Mouse (Mus musculus) retina, adult 2 months (tissue): Measurements from ENCODE around the gene Pfdn5.
"Not testable (repeated sequence)": the region's sequence is repeated elsewhere in the genome, so short reads cannot be mapped to it uniquely, and the experiment has no call there.

Source experiments
- DNase-seq: peaks from one replicate; pipeline ENCODE4 v3.0.0-alpha.2; 2012; ENCODE audit warnings: low read depth, low spot score

Gene Pfdn5

DNA sequence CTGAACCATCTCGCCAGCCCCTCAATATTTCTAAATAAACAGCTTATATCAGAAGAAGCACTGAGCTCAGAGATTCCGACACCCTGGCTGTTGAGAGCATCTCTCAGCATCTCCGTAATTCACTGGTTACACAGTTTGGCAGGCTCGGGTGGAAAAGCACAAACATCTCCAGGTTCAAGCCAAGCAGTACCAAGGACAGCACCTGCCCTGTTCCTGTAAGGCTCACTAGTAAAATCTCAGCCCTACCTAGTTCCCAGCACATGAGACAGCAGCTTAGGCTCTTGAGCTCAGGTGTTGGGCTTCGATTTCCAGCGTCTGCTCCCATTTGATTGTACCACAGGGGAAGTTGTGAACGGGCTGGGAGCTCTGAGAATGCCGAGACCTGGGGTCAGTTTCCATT is 9.3 kb downstream of the Pfdn5 start:
- no peak for DNase-seq

DNA sequence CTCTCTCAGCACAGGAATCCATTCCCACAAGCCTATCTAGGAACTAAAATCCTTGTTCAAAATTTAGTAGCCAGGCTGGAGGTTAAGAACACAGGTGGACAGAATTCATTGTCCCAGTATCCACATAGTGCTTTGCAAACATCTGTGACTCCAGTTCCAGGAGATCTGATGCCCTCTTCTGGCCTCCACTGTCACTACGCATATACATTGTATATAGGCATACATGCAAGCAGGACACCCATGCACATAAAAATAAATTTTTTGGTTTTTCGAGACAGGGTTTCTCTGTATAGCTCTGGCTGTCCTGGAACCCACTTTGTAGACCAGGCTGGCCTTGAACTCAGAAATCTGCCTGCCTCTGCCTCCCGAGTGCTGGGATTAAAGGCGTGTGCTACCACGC is 10.0 kb downstream of the Pfdn5 start:
- DNase-seq: not testable (repeated sequence)

DNA sequence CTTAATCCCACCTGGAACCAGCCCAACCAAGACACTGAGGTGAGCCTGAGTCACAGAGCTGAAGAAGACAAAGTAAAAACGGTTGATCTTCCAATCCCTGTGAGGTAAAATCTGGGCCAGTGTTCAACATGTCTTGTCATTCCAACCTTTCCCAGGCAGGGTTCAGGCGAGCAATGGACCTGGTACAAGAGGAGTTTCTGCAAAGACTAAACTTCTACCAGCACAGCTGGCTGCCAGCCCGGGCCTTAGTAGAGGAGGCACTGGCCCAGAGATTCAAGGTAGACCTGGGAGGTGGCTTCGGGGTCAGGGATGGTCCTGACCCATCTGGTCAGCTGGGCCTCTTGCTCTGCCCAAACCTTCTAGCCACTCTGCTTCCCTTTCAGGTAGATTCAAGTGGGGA is 11.0 kb downstream of the Pfdn5 start:
- no peak for DNase-seq

DNA sequence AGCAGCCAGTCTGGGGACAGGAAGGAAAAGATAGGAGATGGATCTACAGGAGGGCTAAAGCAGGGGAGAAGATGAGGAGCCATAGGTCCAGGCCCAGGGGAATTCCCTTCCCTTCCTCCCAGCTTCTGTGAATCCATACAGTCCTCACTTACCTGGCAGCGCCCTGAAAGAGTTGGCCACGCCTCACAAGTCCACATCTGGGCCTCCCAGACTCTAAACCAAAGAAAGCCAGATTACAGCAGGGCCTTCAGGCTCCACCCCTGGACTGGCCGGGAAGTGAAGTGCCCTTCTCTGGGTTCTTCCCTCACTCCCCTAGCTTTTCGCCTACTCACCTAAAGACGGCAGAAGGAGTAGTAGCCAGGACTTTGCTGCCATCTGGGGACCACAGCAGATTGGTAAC is 13.7 kb downstream of the Pfdn5 start:
- no peak for DNase-seq

DNA sequence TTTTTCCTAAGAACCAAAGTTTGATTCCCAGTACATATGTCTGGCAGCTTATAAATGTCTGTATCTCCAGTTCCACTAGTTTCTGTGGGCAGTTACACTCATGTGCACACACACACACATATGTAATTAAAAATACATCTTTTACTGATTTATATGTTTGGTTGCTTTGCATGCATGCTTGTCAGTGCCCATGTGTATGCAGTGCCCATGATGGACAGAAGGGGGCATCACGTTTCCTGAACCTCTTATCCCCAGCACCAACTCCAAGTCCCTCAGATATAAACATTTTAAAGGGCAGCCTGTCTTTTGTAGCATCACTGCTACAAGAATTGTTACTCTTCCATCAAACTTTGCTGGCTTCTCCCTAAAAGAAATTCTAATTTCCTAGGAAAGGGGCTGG is 15.7 kb downstream of the Pfdn5 start:
- no peak for DNase-seq

DNA sequence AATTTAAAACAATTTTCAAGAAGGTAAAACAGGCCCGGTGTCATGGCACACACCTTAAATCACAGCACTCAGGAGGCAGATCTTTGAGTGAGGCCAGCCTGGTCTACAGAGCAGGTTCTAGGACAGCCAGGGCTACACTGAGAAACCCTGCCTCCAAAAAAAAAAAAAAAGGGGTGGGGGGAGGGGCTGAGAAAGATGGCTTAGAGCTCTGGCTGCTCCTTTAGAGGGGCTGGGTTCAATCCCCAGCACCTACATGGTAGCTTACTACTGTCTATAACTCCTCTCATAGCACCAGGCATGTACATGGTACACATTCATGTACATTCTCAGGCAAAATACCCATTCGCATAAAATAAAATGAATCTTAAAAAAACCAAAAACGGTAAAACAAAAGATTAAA is 18.6 kb downstream of the Pfdn5 start:
- no peak for DNase-seq

DNA sequence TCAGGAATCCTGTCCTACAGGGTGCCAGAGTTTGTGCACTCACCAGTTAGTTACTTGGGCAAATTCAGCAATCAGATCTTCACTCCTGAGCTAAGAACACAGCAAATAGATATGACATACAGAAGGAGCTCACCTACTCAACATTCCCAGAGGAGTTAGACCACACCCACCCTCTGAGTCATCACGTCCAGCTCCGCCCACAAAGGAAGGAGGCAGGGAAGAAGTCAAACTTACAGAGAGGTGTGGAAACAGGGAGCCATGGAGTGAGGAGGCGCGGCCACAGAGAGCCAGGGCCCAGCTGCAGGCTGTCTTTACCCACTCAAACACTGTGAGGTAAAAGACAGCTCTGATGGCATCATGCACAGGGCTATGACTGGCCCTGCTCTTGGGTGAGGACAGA is 20.5 kb downstream of the Pfdn5 start:
- DNase-seq: no peak

DNA sequence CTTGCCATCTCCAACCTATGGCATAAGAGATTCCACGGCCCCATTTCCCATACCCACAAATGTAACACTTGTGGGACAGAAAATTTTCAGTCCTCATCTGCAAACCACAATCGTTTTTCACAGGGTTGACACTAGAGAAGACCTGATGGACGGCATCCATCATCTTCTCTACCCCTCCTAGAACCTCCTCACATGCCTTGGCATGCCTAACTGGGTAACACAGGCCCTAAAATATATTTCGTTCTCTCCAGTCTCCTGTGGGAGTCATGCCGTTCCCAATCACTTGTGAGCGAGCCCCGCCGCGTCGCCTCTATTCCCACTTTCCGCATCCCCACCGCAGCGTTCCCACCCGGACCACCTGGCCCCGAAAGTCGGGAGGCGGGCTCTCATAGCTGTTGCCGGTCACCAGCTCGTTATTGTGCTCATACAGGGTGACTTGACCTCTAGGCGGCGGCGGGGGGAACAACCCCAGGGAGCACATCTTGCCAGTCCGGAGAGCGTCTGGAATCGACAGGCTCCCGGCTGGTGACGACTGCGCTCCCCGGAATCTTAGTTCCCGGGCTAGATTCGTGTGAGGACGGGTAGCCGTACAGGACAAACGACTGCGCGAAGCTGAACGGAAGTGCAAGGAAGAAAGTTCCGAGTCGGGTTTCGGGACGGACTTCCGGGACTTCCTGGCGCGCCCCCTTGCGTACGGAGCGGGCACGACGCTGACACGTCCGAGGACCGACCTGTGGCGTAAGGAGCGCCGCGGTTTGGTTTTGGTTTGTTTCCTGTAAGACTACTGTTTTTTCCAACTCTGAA is 24.4 kb downstream of the Pfdn5 start, which contains the start of gene Aaas:
Aaas (minus strand) TSS at position 634 of the 804 bp plus-strand sequence.
- DNase-seq: peak; percentile 88

DNA sequence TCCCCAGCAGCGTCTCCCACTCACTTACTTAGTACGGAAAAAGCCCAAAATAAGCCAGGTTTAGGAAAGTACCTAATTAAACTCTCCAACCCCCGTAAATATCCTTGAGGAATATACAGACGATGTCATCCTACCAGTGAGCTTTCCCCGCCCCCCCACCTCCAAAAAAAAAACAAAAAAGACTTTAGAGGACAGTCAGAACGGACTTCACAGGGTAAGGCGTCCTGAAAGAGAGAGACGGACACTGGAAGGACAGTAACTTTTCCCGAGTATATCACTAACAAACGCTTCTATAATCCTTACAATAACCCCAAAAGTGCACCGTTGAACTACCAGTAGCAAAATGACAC is 25.0 kb downstream of the Pfdn5 start:
- no peak for DNase-seq

DNA sequence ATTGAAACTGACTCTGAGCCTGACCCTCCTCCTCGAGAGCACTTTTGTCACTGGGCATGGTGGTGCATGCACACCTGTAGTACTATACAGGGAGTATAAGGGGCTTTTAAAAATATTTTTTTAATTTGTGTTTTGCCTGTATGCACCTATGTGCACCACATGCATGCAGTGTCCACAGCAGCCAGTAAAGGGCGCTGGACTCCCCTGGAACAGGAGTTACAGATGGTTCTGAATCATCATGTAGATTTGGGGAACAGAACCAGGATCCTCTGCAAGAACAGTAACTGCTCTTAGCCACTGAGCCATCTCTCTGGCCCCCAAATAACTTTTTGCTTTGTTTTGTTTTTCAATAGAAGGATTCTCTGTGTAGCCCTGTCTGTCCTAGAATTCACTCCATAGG is 26.3 kb downstream of the Pfdn5 start:
- DNase-seq: no peak

DNA sequence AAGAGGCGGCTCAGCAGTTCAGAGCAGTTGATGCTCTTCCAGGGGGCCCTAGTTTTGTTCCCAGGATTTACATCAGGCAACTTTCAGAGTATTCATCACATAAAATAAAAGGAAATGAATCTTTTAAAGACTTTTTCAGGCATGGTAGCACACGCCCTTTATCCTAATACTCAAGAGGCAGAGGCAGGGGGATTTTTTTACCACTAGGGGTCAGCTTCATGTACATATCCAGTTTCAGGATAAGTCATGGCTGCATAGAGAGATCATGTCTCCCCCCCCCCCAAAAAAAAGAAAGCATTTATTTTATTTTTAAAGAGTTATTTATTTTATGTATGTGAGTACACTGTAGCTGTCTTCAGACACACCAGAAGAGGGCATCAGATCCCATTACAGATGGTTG is 28.1 kb downstream of the Pfdn5 start:
- DNase-seq: no peak

DNA sequence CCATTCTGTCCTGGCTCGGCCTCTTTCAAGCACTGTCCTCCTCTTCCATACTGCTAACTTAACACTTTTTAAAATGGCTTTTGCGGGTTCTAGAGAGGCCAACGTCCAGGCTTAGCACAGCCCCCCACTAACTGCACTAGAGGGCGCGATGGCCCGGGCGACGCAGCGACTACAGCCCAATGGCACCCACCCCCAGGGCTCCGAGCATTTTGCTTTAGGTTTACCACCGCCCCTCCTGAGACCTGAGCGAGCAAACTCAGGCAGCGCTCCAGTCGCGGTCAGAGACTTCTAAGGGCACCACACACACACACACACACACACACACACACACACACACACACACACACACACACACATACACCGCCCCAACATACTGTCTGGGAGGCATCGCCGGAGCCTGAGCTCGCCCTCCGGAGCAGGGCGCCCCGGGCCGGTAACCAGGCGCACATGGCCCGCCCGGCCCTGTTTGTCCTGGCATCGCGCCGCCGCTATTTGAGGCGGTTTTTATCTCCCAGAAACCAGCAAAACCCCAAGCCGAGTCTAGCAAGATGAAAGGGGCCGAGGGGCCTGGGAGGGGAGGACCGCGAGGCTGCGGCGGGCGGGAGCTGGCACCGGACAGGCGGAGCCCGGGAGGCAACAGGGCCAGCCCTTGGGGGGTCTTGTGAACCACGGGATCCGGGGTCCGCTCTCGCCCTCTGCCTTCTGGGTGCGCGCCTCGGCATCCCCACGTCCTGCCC is 29.4 kb downstream of the Pfdn5 start:
- no peak for DNase-seq

DNA sequence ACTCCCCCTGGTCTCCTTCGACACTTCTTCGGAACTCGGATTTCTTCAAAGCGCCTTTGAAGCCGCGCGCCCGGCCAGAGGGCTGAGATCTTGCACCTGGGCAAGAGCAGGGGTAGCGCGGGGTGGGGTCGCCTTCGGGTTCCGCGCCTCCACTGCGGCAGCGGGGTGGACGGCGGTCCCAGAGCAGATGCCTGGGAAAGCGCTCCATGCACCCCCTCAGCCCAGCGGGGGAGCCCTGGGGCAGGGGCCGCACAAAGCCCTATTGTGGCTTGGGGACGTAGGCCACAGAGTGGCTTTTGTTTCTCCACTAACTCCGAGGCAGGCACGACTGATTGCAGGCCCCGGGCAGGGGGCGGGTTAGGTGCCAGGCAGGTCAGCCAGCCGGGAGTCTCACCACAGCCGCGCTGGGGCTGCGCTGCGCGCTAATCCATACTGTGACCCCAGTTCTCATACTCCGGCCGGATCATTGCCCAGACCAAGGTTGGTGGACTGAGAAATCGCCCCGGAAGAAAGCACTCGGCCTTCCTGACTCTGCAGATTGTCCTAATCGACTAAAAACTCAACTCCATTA is 30.0 kb downstream of the Pfdn5 start:
- DNase-seq: no peak

DNA sequence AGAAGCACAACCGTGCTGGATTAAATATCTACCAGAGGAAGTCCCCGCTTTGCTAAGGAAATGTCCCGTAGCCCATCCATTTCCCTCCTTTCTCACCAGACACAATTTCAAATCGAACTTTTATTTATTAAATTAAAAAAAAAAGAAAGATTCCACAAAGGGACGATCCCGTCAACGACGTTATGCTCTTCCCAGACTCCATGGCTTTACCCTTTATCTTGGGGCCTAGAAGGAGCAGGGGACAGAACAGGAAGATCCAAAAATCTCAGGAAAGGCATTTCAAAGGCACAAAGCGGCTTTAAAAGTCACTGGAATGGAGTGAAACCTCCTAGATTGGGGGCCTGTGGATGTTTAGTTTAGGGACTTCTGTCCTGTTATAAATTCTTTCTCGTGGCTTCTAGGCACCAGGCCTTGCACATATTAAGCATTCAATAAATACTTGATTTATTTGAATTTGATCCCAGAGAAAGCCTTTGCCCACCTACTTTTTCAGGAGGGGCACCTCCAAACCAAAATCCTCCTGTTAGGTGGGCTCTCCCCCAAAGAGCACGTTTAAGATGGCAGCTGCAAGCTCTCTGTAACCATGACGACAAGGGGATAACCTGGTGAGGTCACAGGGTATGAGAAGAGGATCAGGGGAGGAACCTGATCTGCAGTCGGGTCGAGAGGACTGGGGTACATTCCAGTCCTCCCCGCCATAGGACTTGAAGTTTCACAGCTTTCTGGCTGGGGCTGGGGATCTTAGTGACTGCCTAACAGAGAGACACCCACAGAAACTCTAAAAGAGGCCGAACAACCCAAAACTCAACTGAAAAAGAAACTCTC is 30.8 kb downstream of the Pfdn5 start:
- no peak for DNase-seq

DNA sequence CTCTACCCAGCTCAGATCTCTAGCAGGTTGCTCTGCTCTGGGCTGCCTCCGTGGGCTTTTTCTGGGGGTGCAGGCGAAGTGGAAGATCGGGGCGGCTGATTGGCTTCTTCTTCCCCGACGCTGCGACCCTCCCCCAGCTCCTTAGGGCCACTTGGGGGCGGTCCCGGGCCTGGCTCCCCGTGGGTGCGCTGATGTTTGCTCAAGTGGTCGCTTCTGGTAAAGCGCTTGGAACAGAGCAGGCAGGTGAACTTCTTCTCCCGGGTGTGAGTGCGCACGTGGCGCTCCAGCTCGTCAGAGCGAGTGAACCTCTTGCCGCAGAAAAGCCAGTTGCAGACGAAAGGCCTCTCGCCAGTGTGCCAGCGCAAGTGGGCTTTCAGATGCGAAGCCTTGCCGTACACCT is 32.2 kb downstream of the Pfdn5 start:
- DNase-seq: no peak

DNA sequence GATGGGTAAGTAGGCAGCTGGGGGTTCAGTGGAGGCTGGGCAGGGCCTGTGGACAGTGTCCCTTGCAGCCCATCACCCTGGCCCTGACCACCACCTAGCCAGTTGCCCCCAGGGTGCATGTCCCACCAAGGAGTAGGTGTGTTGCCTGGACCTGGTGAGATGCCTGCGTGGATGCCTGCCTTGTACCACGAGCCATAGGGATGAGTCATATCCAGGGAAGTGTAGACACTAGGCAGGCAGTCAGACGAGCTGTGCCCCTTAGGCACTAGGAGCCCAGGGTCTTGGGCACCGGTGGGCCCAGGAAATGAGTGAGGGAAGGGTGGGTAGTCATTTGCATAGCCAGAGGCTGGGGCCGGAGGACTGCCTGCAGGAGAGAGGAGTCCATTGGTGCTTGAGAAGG is 32.9 kb downstream of the Pfdn5 start:
- no peak for DNase-seq

DNA sequence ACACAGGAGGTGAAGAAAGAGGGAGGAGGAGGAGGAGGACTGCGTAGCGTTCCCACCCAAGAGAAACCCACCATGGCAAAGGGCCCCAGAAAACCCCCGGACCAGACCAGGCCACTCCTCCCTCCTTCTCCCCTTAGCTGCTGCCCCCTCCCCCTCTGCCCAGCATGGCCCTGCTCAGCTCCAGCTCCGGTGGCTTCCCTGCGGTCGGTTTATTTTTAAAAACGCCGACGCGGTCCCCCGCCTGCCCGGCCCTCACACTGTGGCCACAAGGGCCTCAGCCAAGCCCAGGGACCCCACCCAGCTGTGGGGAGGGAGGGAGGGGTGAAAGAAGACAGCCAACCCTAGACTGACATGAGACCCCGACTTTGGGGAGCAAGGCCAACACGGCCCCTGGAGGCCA is 36.7 kb downstream of the Pfdn5 start:
- DNase-seq: no peak

DNA sequence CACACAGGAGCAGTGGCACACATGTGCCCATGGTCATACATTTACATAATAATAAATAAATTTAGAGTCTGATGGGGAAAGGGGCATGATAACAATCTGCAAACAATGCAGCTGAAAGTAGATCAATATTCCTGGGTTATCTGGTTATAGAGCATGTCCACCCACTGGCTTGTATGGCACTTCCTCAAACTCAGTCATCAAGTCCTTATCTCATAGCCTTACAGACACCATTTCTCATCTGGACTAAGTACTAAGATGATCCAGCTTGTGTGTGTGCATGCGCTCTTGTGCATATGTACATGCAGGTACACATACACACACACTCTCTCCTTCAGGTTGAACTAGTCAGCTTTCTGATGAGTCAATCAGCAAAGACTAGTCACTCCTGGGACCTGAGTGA is 38.8 kb downstream of the Pfdn5 start:
- DNase-seq: no peak

DNA sequence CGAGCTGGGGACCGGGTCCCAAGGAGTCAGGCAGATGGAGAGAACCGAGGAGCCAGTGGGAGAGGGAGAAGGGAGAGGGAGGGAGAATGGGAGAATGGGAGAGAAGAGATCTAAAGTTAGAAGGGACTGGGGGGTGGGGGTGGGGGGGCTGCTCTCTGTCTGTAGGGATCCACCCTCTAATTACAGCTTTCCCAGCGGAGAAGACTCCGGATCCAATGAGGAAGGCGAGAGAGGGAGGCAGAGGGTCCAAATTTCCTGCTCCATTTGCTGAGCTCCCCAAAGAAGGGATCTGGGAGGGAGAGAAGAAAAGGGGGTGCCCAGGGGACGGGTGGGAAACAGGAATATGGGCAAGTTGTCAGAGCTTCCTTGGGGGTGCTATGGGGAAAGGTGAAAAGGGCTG is 40.3 kb downstream of the Pfdn5 start:
- DNase-seq: no peak

DNA sequence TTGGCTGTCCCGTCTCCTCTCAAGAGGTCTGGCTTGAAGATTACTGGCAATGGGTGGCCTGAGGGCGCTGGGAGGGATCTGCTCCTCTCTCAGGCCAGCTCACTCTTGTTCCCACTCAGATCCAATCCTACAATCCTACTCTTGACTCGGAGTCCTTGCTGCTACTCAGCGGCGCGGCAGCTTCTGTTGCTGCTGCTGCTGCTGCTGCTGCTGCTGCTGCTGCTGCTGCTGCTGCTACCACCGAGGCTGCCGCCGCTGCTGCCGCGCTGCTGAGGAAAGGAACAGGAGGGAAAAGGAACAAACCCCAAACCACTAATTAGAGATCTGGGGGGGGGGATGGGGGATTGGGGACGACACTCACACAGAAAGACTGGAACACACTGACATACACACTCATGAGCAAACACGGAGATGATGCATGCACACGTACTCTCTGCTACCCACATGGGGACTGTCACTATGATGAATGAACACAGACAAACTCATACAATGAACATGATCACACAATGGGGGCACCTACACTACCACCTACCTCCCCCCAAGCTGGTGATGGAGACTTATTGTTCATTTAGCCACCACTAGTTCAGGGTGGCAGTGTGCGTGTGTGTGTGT is 40.9 kb downstream of the Pfdn5 start, which contains the start of gene Sp7:
Sp7 (minus strand) TSS at position 450 of the 612 bp plus-strand sequence.
- no peak for DNase-seq

DNA sequence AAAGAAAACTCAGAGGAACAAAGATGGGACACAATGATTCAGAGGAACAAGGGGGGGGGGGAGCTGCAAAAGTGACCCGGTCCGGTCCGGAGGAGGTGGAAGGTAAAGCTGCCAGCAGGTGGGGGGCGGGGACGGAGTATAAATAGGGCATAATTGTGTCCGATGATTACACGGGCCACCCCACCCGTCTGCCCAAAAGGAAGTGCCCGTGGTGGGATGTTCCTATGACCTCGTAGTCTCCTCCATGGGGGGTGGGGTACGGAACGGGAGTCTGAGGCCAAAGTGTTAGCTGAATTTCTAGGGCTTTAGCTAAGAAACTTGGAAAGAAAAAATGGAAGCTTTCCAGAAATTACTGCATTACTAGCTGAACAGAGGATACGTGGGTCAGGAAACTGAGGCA is 44.1 kb downstream of the Pfdn5 start:
- no peak for DNase-seq

DNA sequence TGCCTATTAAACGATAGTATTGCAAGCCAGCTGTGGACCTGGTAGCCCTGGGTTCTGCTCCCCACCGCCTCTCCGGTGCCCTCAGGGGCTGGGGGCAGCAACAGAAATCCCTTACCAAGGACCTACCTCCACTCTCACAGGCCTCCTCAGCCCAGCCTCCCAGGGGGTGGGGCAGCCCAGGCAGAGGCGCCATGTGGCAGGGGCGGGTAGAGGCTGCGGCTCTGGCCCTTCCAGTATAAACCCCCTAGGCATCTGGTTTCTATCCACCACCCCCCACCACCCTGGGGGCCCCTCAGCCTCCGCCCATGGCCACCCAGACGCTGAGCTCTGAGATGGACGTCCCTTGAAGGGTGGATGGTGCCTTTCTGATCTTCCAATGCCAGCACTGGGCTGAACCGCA is 44.8 kb downstream of the Pfdn5 start:
- no peak for DNase-seq
